Mouse (Mus musculus) olfactory bulb, adult 2 months (tissue): ENCODE measurements around the gene Rab34.

Source experiments
- CTCF ChIP-seq: fragments of 200-500 bp; IDR thresholded peaks from 2 replicates; pipeline ENCODE4 v1.5.1; 2012; ENCODE audit warnings: low read depth, mild to moderate bottlenecking, low read length, moderate library complexity; ENCODE audit not compliant: insufficient read depth
- POLR2A ChIP-seq: fragments of 200-500 bp; IDR thresholded peaks from 2 replicates; pipeline ENCODE4 v1.6.1; 2012; ENCODE audit warnings: mild to moderate bottlenecking, low read depth, low read length, moderate library complexity; ENCODE audit not compliant: insufficient read depth

- no peak for TF ChIP-seq POLR2A
- no peak for TF ChIP-seq CTCF
Observed at GRCm38 (mm10) chr11:78160171-78160570, 28.1 kb upstream of the Rab34 start.
